Mouse (Mus musculus) B cell, adult 2 months (primary cell): ENCODE measurements around the gene Smndc1.

Experiments
- DNase-seq, 2 experiments: peaks; one replicate each; pipeline ENCODE4 v3.0.0; 2022

Gene Smndc1

DNA sequence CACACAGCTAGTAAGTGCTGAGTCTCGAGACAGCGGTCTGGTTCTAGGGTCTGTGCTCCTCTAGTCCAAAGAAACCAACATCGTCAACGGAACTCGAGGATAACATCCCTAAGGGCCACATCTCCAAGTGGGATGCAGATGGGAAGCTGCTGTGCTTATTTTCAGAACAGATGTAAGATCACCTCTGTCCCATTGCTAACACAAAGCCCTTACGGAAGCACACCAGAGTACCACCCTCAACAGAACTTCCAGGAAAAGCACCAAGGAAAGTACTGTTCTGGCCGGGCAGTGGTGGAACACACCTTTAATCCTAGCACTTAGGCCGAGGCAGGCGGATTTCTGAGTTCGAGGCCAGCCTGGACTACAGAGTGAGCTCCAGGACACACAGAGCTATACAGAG lies 12.0 kb downstream of the Smndc1 start:
- DNase-seq: no peak

DNA sequence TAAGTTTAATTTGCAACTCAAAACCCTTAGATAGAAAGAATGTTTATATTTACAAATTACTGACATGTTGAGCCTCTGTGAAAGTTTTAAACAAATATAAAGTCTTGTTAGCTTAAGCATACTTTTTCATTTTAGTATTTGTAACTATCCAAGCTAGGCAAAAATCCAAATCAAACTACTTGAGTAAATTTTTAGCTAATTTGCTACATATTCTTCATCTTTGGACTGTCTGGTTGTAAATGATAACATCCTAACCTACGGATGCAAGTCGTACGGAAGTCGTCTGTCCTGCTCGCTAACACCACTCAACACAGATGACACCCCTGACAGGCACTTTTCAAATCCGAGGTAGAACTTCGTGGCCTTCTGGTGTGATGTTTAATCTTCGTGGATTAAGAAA lies 12.7 kb downstream of the Smndc1 start:
- no peak for DNase-seq

DNA sequence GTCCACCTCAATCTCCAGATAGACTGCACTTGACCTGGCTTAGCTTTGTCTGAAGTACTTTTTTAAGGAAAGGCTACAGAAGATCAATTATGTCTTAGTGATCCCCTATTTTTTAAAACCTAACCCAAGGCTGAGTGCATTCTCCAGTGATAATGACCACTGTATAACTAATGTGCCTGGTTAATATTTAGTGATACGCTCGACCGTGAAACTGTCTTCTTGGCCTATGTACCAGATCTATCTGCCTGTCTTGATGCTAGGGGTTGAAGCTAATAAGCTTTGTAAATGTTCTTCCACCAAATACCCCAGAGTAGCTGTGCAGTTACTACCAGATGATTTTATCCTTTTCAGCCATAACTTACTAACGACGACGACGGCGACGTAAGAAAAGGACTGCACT lies 14.6 kb downstream of the Smndc1 start:
- DNase-seq: no peak

DNA sequence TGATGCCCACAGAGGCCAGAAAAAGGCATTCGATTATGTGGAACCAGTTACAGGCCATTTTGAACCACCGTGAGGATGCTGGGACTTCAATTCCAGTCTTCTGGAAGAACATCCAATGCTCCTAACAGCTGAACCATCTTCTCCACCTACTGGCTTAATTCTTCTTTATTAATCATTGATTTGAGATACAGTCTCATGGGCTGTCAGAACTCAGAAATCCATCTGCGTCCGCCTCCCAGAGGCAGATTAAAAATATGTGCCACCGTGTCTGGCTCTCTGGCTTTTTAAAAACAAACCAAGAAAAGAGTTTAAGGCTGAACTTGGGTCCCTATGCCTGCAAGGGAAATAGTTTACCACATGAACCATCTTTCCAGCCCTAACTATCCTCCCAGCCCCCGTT lies 15.1 kb downstream of the Smndc1 start:
- no peak for DNase-seq

DNA sequence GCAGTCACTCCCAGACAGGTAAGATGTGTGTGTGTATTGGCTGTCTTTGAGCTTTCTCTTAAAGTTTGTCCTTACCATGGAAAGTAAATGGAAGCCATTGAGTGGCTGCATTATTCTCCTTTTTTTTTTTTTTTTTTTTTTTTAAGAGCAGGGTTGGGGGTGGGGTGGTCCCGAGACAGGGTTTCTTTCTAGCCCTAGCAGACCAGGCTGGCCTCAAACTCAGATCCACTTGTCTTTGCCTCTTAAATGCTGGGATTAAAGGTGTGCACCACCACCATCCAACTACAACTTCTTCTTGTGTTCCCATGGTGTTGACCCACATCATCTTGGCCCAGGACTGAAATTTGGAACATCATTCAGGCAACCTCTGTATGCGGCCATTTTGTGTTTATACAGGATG lies 16.8 kb downstream of the Smndc1 start:
- DNase-seq: no peak

DNA sequence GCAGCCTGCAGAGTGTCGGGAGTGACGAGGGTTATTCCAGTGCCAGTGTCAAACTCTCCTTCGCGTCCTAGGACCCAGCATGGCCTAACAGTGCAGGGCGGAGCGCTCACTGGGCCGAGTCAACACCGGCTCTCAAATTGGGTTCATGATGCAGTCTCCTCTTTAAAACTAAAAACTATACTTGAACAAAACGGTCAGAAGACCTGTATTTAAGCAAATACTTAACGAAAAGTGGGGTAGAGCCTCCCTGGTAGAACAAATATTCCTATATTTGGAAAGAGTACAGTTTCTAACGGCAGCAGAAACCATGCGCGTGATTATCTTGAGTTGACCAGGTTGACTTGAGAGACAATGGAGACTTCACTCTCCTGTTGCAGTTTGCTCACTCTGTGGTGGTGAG lies 18.7 kb downstream of the Smndc1 start, which contains the start of gene Gm10197:
Gene Gm10197 (minus strand): TSS at position 101 of the 400 bp plus-strand sequence.
- DNase-seq: no peak

DNA sequence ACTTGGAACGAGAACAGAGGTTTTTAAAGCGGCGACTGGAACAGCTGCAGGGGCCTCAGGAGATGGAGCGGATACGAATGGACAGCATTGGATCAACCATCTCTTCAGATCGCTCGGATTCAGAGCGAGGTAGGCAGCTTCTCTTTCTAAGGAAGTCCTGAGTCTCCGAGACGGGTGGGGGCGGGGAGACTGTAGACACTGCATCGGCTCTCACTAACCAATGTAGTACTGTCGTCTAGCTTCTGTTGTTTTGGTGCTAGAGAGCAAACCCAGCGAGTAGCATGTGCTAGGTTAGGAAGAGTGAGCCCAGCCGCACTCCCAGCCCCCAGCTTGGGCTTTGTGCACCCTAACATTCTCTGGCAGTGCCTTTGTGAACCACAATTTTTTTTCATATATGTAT lies 20.1 kb downstream of the Smndc1 start:
- no peak for DNase-seq

DNA sequence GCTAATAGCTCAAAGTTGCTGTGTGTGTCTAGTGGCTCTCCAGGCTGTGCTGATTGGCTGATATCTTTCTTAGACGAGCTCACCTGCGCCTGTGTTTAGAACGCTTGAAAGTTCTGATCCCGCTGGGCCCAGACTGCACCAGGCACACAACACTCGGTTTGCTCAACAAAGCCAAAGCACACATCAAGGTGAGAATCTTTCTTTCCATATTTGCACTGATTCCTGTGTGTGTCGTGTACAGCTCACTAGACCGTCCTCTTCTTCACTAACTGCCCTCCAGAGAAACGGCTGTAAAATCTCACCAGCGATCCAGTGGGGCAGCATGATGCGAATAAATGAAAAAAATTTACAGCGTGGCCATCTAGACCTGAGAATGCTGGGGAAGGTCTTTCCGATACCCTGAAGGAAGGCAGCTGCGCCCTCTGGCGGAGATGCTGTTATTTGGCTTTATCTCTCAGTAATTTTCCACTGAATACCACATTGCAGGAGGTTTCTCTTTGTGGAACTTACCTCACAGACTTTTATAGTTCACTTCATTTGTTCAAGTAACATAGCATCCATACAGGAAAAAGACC lies 20.8 kb downstream of the Smndc1 start:
- peak; percentile 78 to 80 for DNase-seq

DNA sequence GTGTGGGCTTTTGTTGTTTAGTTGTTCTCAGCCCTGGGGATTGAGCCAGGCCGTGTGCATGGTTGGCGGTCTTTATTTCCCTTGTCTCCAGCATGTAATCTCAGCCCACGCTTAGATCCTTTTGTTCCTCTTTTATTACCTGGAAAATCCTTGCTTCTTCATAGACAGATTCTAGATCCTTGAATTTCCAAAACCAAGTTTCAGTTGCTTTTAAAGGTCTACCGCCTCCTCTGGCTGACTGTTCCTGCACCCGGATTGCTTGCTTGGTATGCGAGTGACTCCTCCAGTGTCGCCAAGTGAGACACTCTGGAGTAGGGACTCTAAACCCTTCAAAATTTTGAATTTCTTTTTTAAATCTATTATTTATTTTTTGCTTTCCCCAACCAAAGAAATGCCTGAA lies 23.5 kb downstream of the Smndc1 start:
- no peak for DNase-seq

DNA sequence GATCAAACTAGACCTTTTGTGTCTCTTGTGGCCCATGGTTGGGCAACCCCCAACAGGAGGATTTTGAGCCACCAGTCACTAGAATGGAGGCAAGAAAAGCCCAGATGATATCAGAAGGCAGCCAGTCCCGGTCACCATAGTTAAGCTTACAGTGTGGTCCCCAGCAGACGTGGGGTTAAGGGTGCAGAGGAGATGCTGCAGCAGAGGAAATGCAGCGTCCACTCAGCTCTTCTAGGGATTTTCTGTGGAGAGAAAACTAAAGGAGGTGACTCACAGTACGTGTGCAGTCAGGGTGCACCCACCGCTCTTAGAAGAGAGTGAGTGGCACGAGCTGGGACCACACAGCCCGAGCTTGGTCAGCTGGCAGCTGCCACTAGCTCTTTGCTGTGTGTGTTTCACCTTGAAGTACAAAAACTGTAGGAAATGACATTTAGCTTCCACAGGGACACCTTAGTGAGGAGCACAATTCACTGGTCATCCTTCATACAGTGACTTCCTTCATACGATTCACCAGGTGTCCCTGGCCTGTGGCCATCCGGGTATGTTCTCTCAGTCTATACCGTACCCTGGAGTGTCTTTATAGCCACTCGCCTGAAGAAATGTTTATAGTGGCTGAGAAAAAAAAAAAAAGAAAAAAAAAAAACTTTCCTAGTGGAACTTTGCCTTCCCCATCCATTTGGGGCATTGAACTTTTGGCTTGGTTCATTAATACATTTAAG lies 24.2 kb downstream of the Smndc1 start:
- DNase-seq: no peak

DNA sequence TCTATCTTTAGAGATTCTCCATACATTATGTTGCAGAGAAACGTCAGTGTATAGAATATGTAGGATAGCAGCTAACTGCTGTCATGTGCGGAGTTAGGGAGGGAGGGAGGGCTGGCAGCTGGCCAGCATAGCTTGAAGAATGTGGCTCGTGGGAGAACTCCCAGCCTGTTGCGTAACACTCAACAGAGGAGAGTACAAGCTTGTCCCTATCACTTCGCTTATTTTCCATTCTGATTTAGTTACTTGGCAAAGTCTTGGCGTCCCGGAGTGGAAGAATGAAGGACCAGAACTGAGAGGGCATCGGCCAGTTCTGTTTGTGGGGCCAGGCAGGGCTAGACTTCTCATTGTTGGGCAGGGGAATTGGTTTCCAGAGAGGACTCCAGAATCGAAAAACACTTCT lies 25.4 kb downstream of the Smndc1 start:
- no peak for DNase-seq

DNA sequence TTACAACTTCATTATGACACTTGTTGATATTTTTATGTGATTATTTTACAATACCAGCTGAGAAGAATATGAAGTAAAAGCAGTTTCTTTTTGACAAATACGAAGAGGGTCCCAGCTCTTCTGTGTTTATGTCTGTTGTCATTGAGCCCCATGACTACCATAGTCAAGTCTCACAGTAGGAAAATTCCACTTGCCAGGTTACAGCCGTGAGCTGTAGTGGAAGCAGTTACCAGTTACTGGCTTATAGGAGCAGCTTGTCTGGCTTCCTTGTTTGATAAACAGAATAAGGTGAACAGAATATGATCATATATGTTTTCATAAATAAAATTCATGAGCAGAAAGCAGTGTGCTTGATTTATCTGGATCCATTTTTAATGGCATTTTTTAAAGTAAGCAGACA lies 25.8 kb downstream of the Smndc1 start:
- no peak for DNase-seq

DNA sequence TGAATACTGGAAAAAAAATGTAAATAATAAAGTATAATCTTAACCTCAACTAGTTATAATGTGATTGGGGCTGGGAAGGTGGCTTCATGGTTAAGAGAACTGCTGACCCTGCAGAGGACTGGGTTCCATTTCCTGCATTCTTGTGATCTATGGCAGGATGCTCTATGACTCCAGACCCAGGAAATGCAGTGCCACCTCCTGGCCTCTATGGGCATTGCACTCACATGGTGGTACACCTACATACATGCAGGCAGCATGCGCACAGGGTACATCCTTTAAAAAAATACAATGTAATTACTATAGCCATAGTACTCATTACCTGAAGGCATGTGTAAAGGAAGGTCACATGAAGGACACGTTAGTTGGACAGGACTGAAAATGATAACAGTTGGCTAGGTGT lies 27.4 kb downstream of the Smndc1 start:
- DNase-seq: peak; percentile 54 to 60

DNA sequence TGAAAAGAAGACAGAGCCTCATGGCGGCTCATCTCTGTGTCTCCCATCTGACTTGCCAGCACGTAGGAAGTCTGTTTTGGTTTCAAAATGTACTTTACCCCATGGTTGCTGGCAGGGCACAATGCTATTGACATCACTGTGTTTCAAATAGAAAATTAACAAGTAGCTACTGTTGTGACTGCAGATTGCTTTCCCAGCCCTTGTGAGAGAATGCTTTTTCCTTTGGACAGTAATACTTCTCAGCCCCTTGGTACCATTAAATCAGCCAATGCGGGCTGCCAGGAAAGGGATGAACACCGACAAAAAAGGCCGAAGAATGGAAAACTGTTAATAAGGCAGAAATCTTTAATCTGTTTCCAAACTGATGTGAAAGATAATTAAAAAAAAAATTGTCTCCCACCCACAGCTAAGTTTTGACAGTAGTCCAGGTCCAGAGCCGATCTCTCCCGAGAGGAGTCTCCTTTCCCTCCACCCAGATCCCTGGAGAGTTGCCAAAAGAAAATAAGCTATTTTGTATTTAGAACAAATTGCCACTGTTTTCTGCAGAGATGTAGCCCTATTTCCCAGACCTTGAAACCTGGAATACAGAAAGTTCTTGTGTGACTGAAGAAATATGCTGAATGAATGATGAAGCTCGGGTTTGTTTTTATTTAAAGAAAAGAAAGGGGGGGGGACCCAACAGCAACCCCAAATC lies 30.0 kb downstream of the Smndc1 start:
- DNase-seq: no peak

DNA sequence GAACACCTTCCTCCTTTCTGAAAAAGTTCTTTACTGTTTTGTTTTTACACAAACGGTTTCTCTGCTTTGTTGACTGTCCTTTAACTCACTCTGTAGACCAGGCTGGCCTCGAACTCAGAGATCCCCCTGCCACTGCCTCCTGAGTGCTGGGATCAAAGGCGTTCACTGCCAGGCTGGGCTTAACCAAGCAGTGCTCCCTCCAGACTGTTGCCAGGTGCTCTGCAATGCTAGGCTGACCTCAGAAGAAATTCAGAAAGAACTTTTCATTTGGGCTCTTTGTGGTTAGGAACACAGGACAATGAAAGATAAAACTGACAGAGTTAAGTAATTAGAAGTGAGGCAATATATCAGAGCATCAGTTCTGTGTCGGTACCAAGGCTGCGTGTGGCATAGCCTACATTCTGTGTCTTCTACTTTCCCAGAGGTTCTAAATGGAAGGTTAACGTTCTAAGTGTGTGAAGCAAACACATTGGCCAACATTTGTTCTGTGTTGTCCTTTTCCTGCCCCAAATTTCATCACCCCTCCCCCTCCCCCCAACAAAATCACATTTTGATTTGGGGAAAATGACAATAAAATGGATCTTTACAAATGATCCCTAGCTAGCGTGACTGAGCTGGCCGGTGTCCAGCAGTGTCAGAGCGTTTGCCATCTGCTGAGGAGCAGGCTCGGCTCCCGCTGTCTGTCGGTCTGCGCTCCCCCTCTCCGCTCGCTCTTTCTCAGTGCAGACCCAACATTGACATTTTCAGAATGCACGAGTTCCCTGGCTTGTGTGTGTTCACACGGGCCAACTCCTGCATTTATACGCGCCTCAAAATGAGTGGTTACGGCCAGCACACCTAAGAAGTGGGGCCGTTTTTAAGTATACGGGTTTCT lies 31.0 kb downstream of the Smndc1 start:
- DNase-seq: no peak

DNA sequence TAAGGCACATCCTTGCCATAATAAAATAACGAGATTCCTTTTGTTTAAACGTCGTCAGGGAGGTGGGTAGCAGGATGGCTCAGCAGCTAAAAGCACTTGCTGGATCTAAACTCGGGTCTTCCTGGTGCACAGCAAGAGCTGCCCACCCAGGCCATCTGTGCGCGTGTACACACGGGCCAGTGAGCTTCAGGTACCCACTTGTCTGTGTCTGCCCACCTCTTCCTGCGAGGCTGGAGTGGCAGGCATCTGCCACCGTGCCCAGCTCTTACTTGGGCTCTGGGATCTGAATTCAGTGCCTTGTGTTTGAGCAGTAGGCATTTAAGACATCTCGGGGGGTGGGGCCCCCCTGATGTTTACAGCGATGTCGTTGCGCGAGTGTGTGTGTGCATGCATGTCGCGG lies 35.3 kb downstream of the Smndc1 start:
- DNase-seq: no peak

DNA sequence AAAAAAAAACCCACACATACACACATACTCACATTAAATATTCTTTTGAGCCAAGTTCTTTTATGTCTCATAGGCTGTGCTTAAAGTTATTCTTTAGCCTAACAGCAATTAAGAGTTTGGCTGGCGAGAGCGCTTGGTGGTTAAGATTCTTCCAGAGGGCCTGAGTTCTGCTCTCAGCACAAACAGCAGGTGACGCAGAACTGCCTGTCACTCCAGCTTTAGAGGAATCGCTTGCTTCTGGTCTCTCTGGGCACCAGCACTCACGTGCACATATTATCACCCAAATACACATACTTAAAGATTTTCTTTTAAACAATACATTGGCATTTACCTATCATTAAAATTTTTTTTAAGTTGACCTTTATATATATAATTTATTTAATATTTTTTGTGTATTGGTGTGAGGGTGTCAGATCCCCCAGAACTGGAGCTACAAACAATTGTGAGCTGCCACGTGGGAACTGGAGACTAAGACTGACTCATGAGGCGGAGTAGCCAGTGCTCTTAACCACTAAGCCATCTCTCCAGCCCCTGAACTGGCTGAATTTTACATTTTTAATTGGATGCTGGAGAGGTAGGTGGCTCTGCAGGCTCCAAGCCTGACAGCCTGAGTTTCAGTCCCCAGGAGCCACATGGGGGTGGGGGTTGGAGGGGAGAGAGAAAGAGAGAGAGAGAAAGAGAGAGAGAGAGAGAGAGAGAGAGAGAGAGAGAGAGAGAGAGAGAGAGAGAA lies 35.9 kb downstream of the Smndc1 start:
- DNase-seq: no peak

DNA sequence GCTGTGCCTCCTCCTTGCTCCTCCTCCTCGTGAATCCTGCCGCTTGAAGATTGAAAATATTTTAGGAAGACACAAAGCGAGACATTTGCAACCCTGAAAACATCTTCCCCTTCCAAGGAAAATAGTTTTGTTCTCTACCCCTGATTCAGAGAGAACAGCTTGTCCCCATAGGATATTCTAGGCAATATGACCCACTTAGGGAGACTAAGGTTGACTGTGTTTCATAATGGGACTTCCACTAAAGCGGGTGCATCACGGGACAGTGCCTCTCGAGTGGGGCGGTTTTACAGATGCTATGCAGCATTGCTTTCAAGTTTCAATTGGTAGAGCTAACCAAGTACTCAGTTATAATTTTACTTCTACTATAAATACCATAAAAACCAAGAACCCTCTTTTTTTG lies 36.5 kb downstream of the Smndc1 start:
- DNase-seq: no peak

DNA sequence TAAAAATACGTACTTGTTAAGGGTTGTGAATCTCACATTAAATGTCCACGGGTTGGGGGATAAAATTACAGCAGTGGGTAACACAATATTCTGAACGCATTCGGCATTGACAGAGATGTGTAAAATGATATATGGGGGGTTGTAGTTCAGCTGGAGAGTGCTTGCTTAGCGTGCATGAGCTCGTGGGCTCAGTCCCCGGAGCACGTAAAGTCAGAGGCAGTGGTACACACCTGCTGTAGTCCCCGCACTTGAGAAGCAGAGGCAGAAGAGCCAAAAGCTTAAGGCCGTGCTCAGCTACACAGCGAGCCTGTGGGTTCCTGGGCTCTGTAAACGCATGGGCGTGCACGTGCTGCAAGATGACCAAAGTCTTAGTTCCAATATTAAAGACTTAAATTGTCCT lies 44.6 kb downstream of the Smndc1 start:
- no peak for DNase-seq

DNA sequence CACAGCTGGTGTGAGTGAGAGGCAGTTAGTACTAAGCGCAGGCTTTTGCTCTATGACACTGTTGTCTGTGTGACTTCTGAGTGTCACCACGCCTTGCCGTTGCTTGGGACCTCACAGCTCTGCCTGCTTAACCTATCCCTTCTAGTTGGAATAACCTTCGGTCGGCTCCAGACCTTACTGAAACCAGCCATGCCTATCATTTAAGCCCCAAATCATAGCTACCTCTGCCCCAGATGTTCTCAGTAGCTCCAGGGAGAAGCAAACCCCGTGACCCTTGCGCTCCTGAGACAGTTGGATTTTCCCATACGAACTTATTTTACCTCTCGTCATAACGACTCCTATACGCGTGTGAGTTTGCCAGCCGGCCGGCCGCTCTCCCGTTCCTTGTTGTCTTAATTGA lies 46.3 kb downstream of the Smndc1 start:
- no peak for DNase-seq

DNA sequence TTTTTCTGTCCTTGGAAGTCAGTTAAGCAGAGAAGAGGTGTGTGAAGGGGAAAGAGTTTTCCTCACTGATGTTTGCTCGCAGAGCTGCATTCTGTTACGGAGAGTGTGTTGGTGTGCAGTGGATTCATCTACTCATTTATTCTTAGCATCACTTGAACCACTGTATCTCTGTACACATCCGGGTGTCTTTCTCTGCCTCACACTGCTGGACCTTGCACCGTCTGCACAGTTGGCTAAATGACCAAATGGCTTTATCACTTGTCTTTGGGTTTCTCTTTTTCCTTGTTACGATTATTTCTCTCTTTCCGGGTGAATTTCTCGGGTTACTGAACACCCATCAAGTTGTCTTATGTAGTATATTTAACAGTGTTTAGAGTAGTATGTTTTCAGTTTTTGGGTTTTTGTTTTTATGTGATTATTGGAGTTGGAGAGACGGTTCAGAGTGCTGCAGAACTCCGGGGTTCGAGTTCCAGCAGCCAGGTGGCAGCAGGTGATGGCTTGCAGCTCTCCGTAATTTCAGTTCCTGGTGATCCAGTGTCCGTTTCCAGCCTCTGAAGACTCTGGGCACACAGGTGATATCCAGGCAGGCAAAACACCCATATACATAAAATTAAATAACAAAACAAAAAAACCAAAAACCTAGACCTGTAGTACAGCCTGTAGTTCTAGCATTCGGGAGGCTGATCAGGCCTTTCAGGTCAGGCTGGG lies 47.0 kb downstream of the Smndc1 start:
- no peak for DNase-seq

DNA sequence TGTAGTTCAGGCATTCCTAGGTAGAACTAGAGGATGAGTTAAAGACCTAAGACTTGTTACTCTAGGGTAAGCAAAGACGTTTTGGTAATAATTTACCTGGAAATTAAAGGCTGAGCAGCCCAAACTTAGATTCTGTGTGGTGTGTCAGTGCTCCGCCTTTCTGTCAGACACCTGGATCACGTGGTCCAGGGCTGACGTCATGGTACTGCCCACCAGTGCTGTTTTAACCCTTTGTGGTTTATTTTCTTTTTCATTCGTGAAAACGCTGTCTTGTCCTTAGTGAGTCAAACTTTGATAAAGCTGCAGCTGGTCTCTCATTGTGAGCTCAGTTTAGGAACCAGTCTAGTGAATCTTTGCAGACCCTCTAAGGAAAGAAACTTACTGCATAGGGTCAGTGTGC lies 50.0 kb downstream of the Smndc1 start:
- peak; percentile 36 to 39 for DNase-seq
